Mouse (Mus musculus): Measurements from ENCODE around the gene Yeats4. TPM values are rescaled to one million over a fixed set of nuclear protein-coding genes. Genes with fewer than 3 reads are reported as not detected.

The Yeats4 gene
- polyA plus RNA-seq, 1 experiment from 2014 or later = 43.5 TPM

- H3K4me1 ChIP-seq (replicated peaks; ENCODE audit: control insufficient read depth, insufficient read depth, low read length) = 0 out of 2 replicates have a peak, but pooled peaks cover 3% of the 10 kb centered on the region
- H3K9me3 ChIP-seq (ENCODE audit: control insufficient read depth) = no peaks in the 10 kb centered on the region
- H3K36me3 ChIP-seq (ENCODE audit: control insufficient read depth, insufficient read depth) = no peaks in the 10 kb centered on the region
- H3K9ac ChIP-seq (ENCODE audit: low read depth, low read length) = no peak overlapping the region
- H3K4me3 ChIP-seq (ENCODE audit: low read depth, low read length) = no peak overlapping the region
- no peak for ATAC-seq
- H3K4me2 ChIP-seq (replicated peaks; ENCODE audit: low read depth) = peak overlapping the region; percentile 13; the same call in 1 of the 2 replicates
- 69% methylated on average over 16 of the region's 16 CpGs for WGBS
- no peaks in the 10 kb centered on the region for H3K27me3 ChIP-seq (replicated peaks; ENCODE audit: control insufficient read depth, insufficient read depth, low read length)
- no peak overlapping the region for H3K27ac ChIP-seq (ENCODE audit: low read depth, low read length)
- TF ChIP-seq CTCF (IDR thresholded peaks at IDR 0.05; ENCODE audit: low read depth) = no peak
These were observed 5.5 kb upstream of the Yeats4 start for GRCm38 (mm10) chr10:117229826-117230225.

- 55% methylated on average over 3 of the region's 3 CpGs for WGBS
- ATAC-seq = no peak
These were observed 1.7 kb upstream of the Yeats4 start for GRCm38 (mm10) chr10:117226002-117226401.

GRCm38 (mm10) chr10:117225094-117225493 lies 787 bp upstream of the Yeats4 start:
- 0 out of 2 replicates have a peak, but pooled peaks cover 3% of the 10 kb centered on the region for H3K4me1 ChIP-seq (replicated peaks; ENCODE audit: control insufficient read depth, insufficient read depth, low read length)
- no peak overlapping the region for H3K9ac ChIP-seq (ENCODE audit: low read depth, low read length)
- peaks cover 20% of the 10 kb centered on the region for H3K36me3 ChIP-seq (ENCODE audit: control insufficient read depth, insufficient read depth)
- peak overlapping the region; percentile 79 for H3K4me2 ChIP-seq (replicated peaks; ENCODE audit: low read depth)
- no peak for ATAC-seq
- no peak overlapping the region for H3K27ac ChIP-seq (ENCODE audit: low read depth, low read length)
- 56% methylated on average over 8 of the region's 8 CpGs for WGBS
- H3K4me3 ChIP-seq (ENCODE audit: low read depth, low read length) = peak overlapping the region; percentile 64
- peak; percentile 57 for TF ChIP-seq CTCF (IDR thresholded peaks at IDR 0.05; ENCODE audit: low read depth)
- no peaks in the 10 kb centered on the region for H3K9me3 ChIP-seq (ENCODE audit: control insufficient read depth)
- H3K27me3 ChIP-seq (replicated peaks; ENCODE audit: control insufficient read depth, insufficient read depth, low read length) = no peaks in the 10 kb centered on the region

More at GRCm38 (mm10) chr10:117226002-117226401, 1.7 kb upstream of the Yeats4 start:
- Histone ChIP-seq H3K4me1 (replicated peaks; ENCODE audit: control insufficient read depth, insufficient read depth, low read length) (0 out of 2 replicates have a peak, but pooled peaks cover 3% of the 10 kb centered on the region), H3K36me3 (ENCODE audit: control insufficient read depth, insufficient read depth) (peaks cover 13% of the 10 kb centered on the region), H3K4me3 (ENCODE audit: low read depth, low read length) (no peak overlapping the region), H3K4me2 (replicated peaks; ENCODE audit: low read depth) (no peak overlapping the region), H3K9me3 (ENCODE audit: control insufficient read depth) (no peaks in the 10 kb centered on the region), H3K9ac (ENCODE audit: low read depth, low read length) (no peak overlapping the region), H3K27ac (ENCODE audit: low read depth, low read length) (no peak overlapping the region), H3K27me3 (replicated peaks; ENCODE audit: control insufficient read depth, insufficient read depth, low read length) (no peaks in the 10 kb centered on the region)
- no peak for TF ChIP-seq CTCF (IDR thresholded peaks at IDR 0.05; ENCODE audit: low read depth)

GRCm38 (mm10) chr10:117223758-117224101 lies 577 bp downstream of the Yeats4 start:
- ATAC-seq = no peak; the same call in 1 of the 2 replicates
- Histone ChIP-seq H3K4me3 (ENCODE audit: low read depth, low read length) (peak overlapping the region; percentile 64), H3K9me3 (ENCODE audit: control insufficient read depth) (no peaks in the 10 kb centered on the region), H3K4me1 (replicated peaks; ENCODE audit: control insufficient read depth, insufficient read depth, low read length) (0 out of 2 replicates have a peak, but pooled peaks cover 3% of the 10 kb centered on the region), H3K27me3 (replicated peaks; ENCODE audit: control insufficient read depth, insufficient read depth, low read length) (no peaks in the 10 kb centered on the region), H3K4me2 (replicated peaks; ENCODE audit: low read depth) (peak overlapping the region; percentile 79), H3K36me3 (ENCODE audit: control insufficient read depth, insufficient read depth) (peaks cover 25% of the 10 kb centered on the region), H3K27ac (ENCODE audit: low read depth, low read length) (peak overlapping the region; percentile 96; the same call in 1 of the 2 replicates), H3K9ac (ENCODE audit: low read depth, low read length) (peak overlapping the region; percentile 79; the same call in 1 of the 2 replicates)
- no peak for TF ChIP-seq CTCF (IDR thresholded peaks at IDR 0.05; ENCODE audit: low read depth)
- WGBS = under 1% methylated on average over 9 of the region's 9 CpGs

GRCm38 (mm10) chr10:117222821-117223220 lies 1.5 kb downstream of the Yeats4 start:
- H3K9ac ChIP-seq (ENCODE audit: low read depth, low read length) = no peak overlapping the region
- H3K9me3 ChIP-seq (ENCODE audit: control insufficient read depth) = no peaks in the 10 kb centered on the region
- H3K36me3 ChIP-seq (ENCODE audit: control insufficient read depth, insufficient read depth) = peaks cover 34% of the 10 kb centered on the region
- no peak for ATAC-seq
- 0 out of 2 replicates have a peak, but pooled peaks cover 3% of the 10 kb centered on the region for H3K4me1 ChIP-seq (replicated peaks; ENCODE audit: control insufficient read depth, insufficient read depth, low read length)
- no peak overlapping the region for H3K4me3 ChIP-seq (ENCODE audit: low read depth, low read length)
- H3K27ac ChIP-seq (ENCODE audit: low read depth, low read length) = no peak overlapping the region
- H3K27me3 ChIP-seq (replicated peaks; ENCODE audit: control insufficient read depth, insufficient read depth, low read length) = no peaks in the 10 kb centered on the region
- no peak for TF ChIP-seq CTCF (IDR thresholded peaks at IDR 0.05; ENCODE audit: low read depth)
- 65% methylated on average over 3 of the region's 3 CpGs for WGBS
- H3K4me2 ChIP-seq (replicated peaks; ENCODE audit: low read depth) = no peak overlapping the region

- Histone ChIP-seq H3K27ac (ENCODE audit: low read depth, low read length) (no peak overlapping the region), H3K4me3 (ENCODE audit: low read depth, low read length) (no peak overlapping the region), H3K9ac (ENCODE audit: low read depth, low read length) (no peak overlapping the region), H3K27me3 (replicated peaks; ENCODE audit: control insufficient read depth, insufficient read depth, low read length) (no peaks in the 10 kb centered on the region), H3K4me2 (replicated peaks; ENCODE audit: low read depth) (no peak overlapping the region), H3K36me3 (ENCODE audit: control insufficient read depth, insufficient read depth) (peaks cover 69% of the 10 kb centered on the region), H3K4me1 (replicated peaks; ENCODE audit: control insufficient read depth, insufficient read depth, low read length) (no peaks in the 10 kb centered on the region), H3K9me3 (ENCODE audit: control insufficient read depth) (no peaks in the 10 kb centered on the region)
- ATAC-seq = no peak
- TF ChIP-seq CTCF (IDR thresholded peaks at IDR 0.05; ENCODE audit: low read depth) = no peak
- WGBS = 93% methylated on average over 8 of the region's 8 CpGs
These were observed 6.0 kb downstream of the Yeats4 start for GRCm38 (mm10) chr10:117218351-117218750.

All from intestine, postnatal 0 days (tissue).